Mouse (Mus musculus): ENCODE measurements around the gene Mpzl3. TPM values are rescaled to one million over a fixed set of nuclear protein-coding genes. Genes with fewer than 3 reads are reported as not detected.
A peak's percentile ranks its signal among the peaks of the same experiment; 100 is the strongest.

Gene Mpzl3
- total RNA-seq (2014; rRNA removed; ENCODE audit: low replicate concordance): 1.7 and 3.1 TPM in 2 replicates
- 0.59 and 0.68 TPM in 2 replicates for polyA plus RNA-seq (2015; fragmentation: Nextera tagmentation; extraction: Ambion mirVana)

DNA sequence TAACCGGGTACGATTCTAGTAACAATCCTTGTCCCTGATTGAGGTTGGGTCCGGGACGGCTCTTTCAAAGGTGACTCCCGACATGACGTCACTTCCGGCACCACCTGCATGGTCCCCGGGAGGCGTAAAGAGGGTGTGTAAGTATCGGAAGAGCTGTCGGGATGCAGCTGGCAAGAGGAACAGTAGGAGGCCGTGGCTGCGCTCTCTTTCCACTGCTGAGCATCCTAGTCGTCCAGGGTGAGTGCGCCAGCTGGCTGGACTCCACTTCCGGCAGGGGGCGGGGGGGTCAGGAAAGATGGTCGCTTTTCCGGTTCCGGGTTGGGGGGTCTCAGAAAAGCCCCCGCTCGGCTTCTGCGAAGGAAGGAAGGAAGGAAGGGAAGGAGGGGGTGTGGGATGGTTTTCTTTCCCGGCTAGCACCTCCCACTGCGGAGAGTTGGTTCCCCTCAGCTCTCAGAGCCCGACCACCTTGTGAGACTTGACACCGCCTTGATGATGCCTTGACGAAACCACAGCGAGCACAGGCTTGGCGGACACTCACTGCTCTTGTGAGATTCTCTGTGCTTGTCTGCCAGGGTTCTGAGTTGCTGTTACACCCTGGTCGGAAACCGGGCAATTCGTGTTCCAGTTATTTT is at the start of gene Mpzl3:
TSS of gene Mpzl3 (plus strand) at position 105 of the 632 bp plus-strand sequence.
- TF ChIP-seq CTCF (IDR thresholded peaks at IDR 0.05; ENCODE audit: low read depth) (no peak), EP300 (IDR thresholded peaks at IDR 0.05; ENCODE audit: low read depth) (no peak)
- H3K27me3 ChIP-seq (ENCODE audit: control insufficient read depth, insufficient read depth, low read length): peaks cover 48% of the 10 kb centered on the region

DNA sequence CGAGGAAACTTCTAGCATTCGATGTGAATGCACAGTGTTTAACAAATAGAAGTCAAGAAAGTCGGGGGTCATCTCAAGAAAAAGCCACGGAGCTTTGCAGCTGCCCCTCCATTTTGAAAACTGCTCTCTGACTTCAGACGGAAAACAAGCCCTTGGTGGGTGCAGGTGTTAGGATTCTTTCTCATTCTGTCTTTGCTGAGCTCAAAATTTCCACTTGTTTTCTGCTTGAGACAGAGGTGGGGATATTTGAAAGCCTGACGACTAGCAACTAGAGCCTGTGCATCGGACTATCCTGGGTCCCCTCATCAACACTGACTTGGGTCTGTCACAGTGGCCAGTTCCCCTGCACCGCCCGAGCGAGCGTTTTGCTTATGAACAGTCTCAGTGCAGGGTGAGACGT is 47.6 kb upstream of the Mpzl3 start:
- no peak overlapping the region for H3K27ac ChIP-seq (ENCODE audit: low read depth)
- no peaks in the 10 kb centered on the region for H3K36me3 ChIP-seq (replicated peaks; ENCODE audit: control insufficient read depth, insufficient read depth, low read length)
- no peak overlapping the region for H3K4me3 ChIP-seq (ENCODE audit: low read depth, low read length)
- WGBS: 57% methylated on average over 12 of the region's 12 CpGs
- ATAC-seq (ENCODE audit: insufficient read depth, low read depth) (no peak), DNase-seq (ENCODE audit: low spot score) (no peak)
- H3K4me2 ChIP-seq (ENCODE audit: low read depth, low read length): no peak overlapping the region; the same call in 1 of the 2 replicates
- H3K27me3 ChIP-seq (ENCODE audit: control insufficient read depth, insufficient read depth, low read length): 0 out of 2 replicates have a peak, but pooled peaks cover 6% of the 10 kb centered on the region
- no peak overlapping the region for H3K9ac ChIP-seq (replicated peaks; ENCODE audit: low read depth, low read length)
- H3K4me1 ChIP-seq (ENCODE audit: control insufficient read depth, insufficient read depth): no peaks in the 10 kb centered on the region
- no peaks in the 10 kb centered on the region for H3K9me3 ChIP-seq (replicated peaks; ENCODE audit: control insufficient read depth, low read length)
- no peak for TF ChIP-seq EP300 (IDR thresholded peaks at IDR 0.05; ENCODE audit: low read depth)
- no peak for TF ChIP-seq CTCF (IDR thresholded peaks at IDR 0.05; ENCODE audit: low read depth)

More for the DNA sequence above, at the start of gene Mpzl3:
- Histone ChIP-seq H3K36me3 (replicated peaks; ENCODE audit: control insufficient read depth, insufficient read depth, low read length) (no peaks in the 10 kb centered on the region), H3K4me3 (ENCODE audit: low read depth, low read length) (peak within 1 kb of the TSS; percentile 66), H3K9ac (replicated peaks; ENCODE audit: low read depth, low read length) (peak within 1 kb of the TSS; percentile 22; the same call in 1 of the 2 replicates), H3K27ac (ENCODE audit: low read depth) (peak within 1 kb of the TSS; percentile 76), H3K4me1 (ENCODE audit: control insufficient read depth, insufficient read depth) (no peaks in the 10 kb centered on the region), H3K4me2 (ENCODE audit: low read depth, low read length) (peak within 1 kb of the TSS; percentile 62), H3K9me3 (replicated peaks; ENCODE audit: control insufficient read depth, low read length) (no peaks in the 10 kb centered on the region)
- DNase-seq (ENCODE audit: low spot score): peak; percentile 70
- WGBS: under 1% methylated on average over 33 of the region's 33 CpGs
- ATAC-seq (ENCODE audit: insufficient read depth, low read depth): peak; percentile 84

DNA sequence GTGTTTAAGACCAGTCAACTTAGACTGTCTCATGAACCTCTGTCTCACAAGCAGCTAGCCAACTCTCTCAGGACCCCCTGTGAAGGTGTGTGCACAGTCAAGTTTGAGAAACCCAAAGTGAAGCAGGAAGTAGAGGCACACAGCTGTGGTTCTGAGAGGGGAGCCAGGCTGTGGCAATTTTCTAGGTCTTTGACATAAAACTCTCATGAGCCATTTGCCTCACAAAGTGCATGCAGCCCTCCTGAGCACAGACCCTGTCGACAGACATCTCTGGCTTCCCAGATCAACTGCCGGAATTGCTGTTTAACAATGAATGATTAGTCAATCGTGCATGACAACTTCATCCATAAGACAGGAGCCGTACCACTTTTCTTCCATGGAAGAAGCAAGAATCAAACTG is 46.6 kb upstream of the Mpzl3 start:
- H3K4me1 ChIP-seq (ENCODE audit: control insufficient read depth, insufficient read depth): no peaks in the 10 kb centered on the region
- ATAC-seq (ENCODE audit: insufficient read depth, low read depth): no peak

DNA sequence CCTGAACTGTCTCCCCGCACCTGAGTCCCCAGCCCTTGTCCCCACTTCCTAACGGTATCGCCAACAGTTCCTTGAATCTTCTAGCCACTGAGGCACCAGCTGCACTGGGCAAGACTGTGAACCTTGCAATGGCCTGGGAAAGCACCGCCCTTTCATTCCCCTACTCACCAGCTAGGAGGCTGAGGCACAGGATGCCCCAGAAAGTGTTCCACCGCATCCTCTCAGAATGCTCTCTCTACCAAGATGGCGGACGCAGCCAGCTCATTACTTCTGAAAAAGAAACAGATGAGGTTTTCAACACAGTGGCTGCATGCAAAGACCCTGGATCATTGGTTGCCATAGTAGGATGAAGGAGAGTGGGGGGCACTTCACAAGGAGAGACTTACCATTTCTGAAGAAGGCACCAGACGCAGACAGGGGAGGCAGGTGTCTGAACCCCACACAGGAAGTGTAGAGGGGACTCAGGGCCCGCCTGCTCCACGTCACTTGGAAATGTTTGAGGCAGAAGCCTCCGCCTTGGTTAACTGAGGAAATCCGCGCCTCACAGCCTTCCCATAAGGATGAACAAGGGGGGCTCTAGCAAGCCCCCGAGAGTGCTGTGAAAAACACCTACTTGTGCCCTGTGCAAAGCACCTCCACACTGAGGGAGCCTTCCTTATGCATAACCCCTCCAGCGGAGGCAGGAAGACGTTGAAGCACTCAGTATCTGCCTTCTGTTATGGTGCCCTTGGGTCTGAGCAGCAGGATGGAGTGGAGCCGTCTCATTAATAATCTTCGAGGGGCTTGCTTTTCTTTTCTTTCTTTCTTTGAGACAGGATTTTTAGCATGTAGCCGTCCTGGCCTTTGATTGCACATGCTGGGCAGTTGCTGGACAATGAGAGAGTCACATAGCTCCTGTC is 45.6 kb upstream of the Mpzl3 start, which contains the start of gene Cd3e:
TSS of gene Cd3e (minus strand) at position 448 of the 899 bp plus-strand sequence.
- WGBS: 79% methylated on average over 19 of the region's 19 CpGs
- Histone ChIP-seq H3K27ac (ENCODE audit: low read depth) (peak within 1 kb of the TSS; percentile 51; the same call in 1 of the 2 replicates), H3K9ac (replicated peaks; ENCODE audit: low read depth, low read length) (no peak within 1 kb of the TSS), H3K27me3 (ENCODE audit: control insufficient read depth, insufficient read depth, low read length) (no peaks in the 10 kb centered on the region), H3K4me2 (ENCODE audit: low read depth, low read length) (no peak within 1 kb of the TSS; the same call in 1 of the 2 replicates), H3K9me3 (replicated peaks; ENCODE audit: control insufficient read depth, low read length) (no peaks in the 10 kb centered on the region), H3K4me3 (ENCODE audit: low read depth, low read length) (peak within 1 kb of the TSS; percentile 22; the same call in 1 of the 2 replicates), H3K4me1 (ENCODE audit: control insufficient read depth, insufficient read depth) (no peaks in the 10 kb centered on the region), H3K36me3 (replicated peaks; ENCODE audit: control insufficient read depth, insufficient read depth, low read length) (no peaks in the 10 kb centered on the region)
- ATAC-seq (ENCODE audit: insufficient read depth, low read depth) (no peak), DNase-seq (ENCODE audit: low spot score) (no peak)
- TF ChIP-seq EP300 (IDR thresholded peaks at IDR 0.05; ENCODE audit: low read depth) (no peak), CTCF (IDR thresholded peaks at IDR 0.05; ENCODE audit: low read depth) (no peak)

More for the DNA sequence above, 46.6 kb upstream of the Mpzl3 start:
- Histone ChIP-seq H3K9ac (replicated peaks; ENCODE audit: low read depth, low read length) (no peak overlapping the region), H3K36me3 (replicated peaks; ENCODE audit: control insufficient read depth, insufficient read depth, low read length) (no peaks in the 10 kb centered on the region), H3K9me3 (replicated peaks; ENCODE audit: control insufficient read depth, low read length) (no peaks in the 10 kb centered on the region), H3K4me2 (ENCODE audit: low read depth, low read length) (no peak overlapping the region), H3K4me3 (ENCODE audit: low read depth, low read length) (peak overlapping the region; percentile 16; the same call in 1 of the 2 replicates), H3K27me3 (ENCODE audit: control insufficient read depth, insufficient read depth, low read length) (no peaks in the 10 kb centered on the region), H3K27ac (ENCODE audit: low read depth) (no peak overlapping the region; the same call in 1 of the 2 replicates)
- DNase-seq (ENCODE audit: low spot score): no peak
- WGBS: 74% methylated on average over 4 of the region's 4 CpGs
- TF ChIP-seq EP300 (IDR thresholded peaks at IDR 0.05; ENCODE audit: low read depth) (no peak), CTCF (IDR thresholded peaks at IDR 0.05; ENCODE audit: low read depth) (no peak)

GRCm38 (mm10) chr9:45010461-45010860 is 44.5 kb upstream of the Mpzl3 start:
- Histone ChIP-seq H3K9me3 (replicated peaks; ENCODE audit: control insufficient read depth, low read length) (no peaks in the 10 kb centered on the region), H3K4me2 (ENCODE audit: low read depth, low read length) (no peak overlapping the region), H3K9ac (replicated peaks; ENCODE audit: low read depth, low read length) (no peak overlapping the region), H3K4me3 (ENCODE audit: low read depth, low read length) (no peak overlapping the region), H3K27ac (ENCODE audit: low read depth) (no peak overlapping the region), H3K4me1 (ENCODE audit: control insufficient read depth, insufficient read depth) (no peaks in the 10 kb centered on the region), H3K27me3 (ENCODE audit: control insufficient read depth, insufficient read depth, low read length) (no peaks in the 10 kb centered on the region), H3K36me3 (replicated peaks; ENCODE audit: control insufficient read depth, insufficient read depth, low read length) (no peaks in the 10 kb centered on the region)
- DNase-seq (ENCODE audit: low spot score) (no peak), ATAC-seq (ENCODE audit: insufficient read depth, low read depth) (no peak)
- WGBS: 56% methylated on average over 4 of the region's 4 CpGs
- TF ChIP-seq EP300 (IDR thresholded peaks at IDR 0.05; ENCODE audit: low read depth) (no peak), CTCF (IDR thresholded peaks at IDR 0.05; ENCODE audit: low read depth) (no peak)

Measured in heart, postnatal 0 days (tissue).